Mouse (Mus musculus): ENCODE data around the gene Grid2.

DNA sequence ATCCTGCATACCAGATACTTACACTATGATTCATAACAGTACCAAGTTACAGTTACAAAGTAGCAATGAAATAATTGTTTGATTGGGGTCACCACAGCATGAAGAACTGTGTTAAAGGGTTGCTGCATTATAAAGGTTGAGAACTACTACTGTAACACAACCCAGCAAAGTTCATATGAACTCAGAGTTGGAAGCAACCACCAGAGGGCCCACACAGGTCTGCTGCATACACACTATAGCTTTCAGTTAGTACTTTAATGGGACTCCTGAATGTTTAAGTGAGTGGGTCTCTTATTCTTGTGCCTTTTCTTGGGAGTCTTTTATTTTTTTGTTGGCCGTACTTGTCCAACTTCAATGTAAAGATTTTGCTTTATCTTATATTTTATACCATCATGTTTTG is 1057.5 kb downstream of the Grid2 start:
- TF ChIP-seq CTCF (IDR thresholded peaks at IDR 0.05; ENCODE audit: low read depth) (peak; percentile 44), EP300 (optimal IDR thresholded peaks at IDR 0.05) (no peak)

All from stomach, postnatal 0 days (tissue).